Mouse (Mus musculus): ENCODE results near the gene Fbn1. TPM values are rescaled to one million over a fixed set of nuclear protein-coding genes. Genes with fewer than 3 reads are reported as not detected.

The Fbn1 gene
- polyA plus RNA-seq, 2 experiments = 0.73 to 1.3 TPM

- TF ChIP-seq CTCF (IDR thresholded peaks at IDR 0.05; ENCODE audit: low read depth) (no peak), EP300 (IDR thresholded peaks at IDR 0.05; ENCODE audit: low read depth) (no peak)
- Histone ChIP-seq H3K9ac (replicated peaks) (no peak overlapping the region), H3K27me3 (ENCODE audit: control insufficient read depth, insufficient read depth, low read length) (no peaks in the 10 kb centered on the region), H3K27ac (no peak overlapping the region), H3K4me1 (replicated peaks; ENCODE audit: control insufficient read depth in 2 of 2, insufficient read depth in 2 of 2, low read length in 1 of 2) (no peaks in the 10 kb centered on the region), H3K9me3 (ENCODE audit: control insufficient read depth, low read length) (no peaks in the 10 kb centered on the region), H3K4me2 (ENCODE audit: low read depth) (no peak overlapping the region), H3K4me3 (ENCODE audit: insufficient read depth in 1 of 2, low read depth in 2 of 2, low read length in 2 of 2) (no peak overlapping the region), H3K36me3 (replicated peaks; ENCODE audit: control insufficient read depth, insufficient read depth, low read depth) (no peaks in the 10 kb centered on the region)
- DNase-seq (ENCODE audit: low read depth in 3 of 3, low spot score in 3 of 3) (no peak), ATAC-seq (ENCODE audit: insufficient read depth) (no peak)
- 60% methylated on average over 2 of the region's 2 CpGs for WGBS (ENCODE audit: insufficient replicate concordance)
These were observed 13.5 kb downstream of the Fbn1 start for GRCm38 (mm10) chr2:125494291-125494690.

GRCm38 (mm10) chr2:125492050-125492900, 15.5 kb downstream of the Fbn1 start:
- 35% methylated on average over 15 of the region's 15 CpGs for WGBS (ENCODE audit: insufficient replicate concordance)
- no peak for DNase-seq (ENCODE audit: low read depth in 3 of 3, low spot score in 3 of 3)
- Histone ChIP-seq H3K4me2 (ENCODE audit: low read depth) (no peak overlapping the region), H3K36me3 (replicated peaks; ENCODE audit: control insufficient read depth, insufficient read depth, low read depth) (no peaks in the 10 kb centered on the region), H3K9me3 (ENCODE audit: control insufficient read depth, low read length) (no peaks in the 10 kb centered on the region), H3K27ac (no peak overlapping the region), H3K27me3 (ENCODE audit: control insufficient read depth, insufficient read depth, low read length) (no peaks in the 10 kb centered on the region), H3K4me3 (ENCODE audit: insufficient read depth in 1 of 2, low read depth in 2 of 2, low read length in 2 of 2) (no peak overlapping the region), H3K4me1 (replicated peaks; ENCODE audit: control insufficient read depth in 2 of 2, insufficient read depth in 2 of 2, low read length in 1 of 2) (no peaks in the 10 kb centered on the region), H3K9ac (replicated peaks) (no peak overlapping the region)
- ATAC-seq (ENCODE audit: insufficient read depth) = no peak
- TF ChIP-seq CTCF (IDR thresholded peaks at IDR 0.05; ENCODE audit: low read depth) (no peak), EP300 (IDR thresholded peaks at IDR 0.05; ENCODE audit: low read depth) (no peak)

GRCm38 (mm10) chr2:125489979-125490378, 17.8 kb downstream of the Fbn1 start:
- H3K4me3 ChIP-seq (ENCODE audit: insufficient read depth in 1 of 2, low read depth in 2 of 2, low read length in 2 of 2) = no peak overlapping the region
- DNase-seq (ENCODE audit: low read depth in 3 of 3, low spot score in 3 of 3) (no peak), ATAC-seq (ENCODE audit: insufficient read depth) (no peak)
- no peak for TF ChIP-seq EP300 (IDR thresholded peaks at IDR 0.05; ENCODE audit: low read depth)
- TF ChIP-seq CTCF (IDR thresholded peaks at IDR 0.05; ENCODE audit: low read depth) = no peak
- H3K4me1 ChIP-seq (replicated peaks; ENCODE audit: control insufficient read depth in 2 of 2, insufficient read depth in 2 of 2, low read length in 1 of 2) = no peaks in the 10 kb centered on the region
- H3K9ac ChIP-seq (replicated peaks) = no peak overlapping the region
- no peaks in the 10 kb centered on the region for H3K9me3 ChIP-seq (ENCODE audit: control insufficient read depth, low read length)
- WGBS (ENCODE audit: insufficient replicate concordance) = 83% methylated on average over 1 of the region's 1 CpGs
- H3K27ac ChIP-seq = no peak overlapping the region
- H3K4me2 ChIP-seq (ENCODE audit: low read depth) = no peak overlapping the region
- no peaks in the 10 kb centered on the region for H3K27me3 ChIP-seq (ENCODE audit: control insufficient read depth, insufficient read depth, low read length)
- H3K36me3 ChIP-seq (replicated peaks; ENCODE audit: control insufficient read depth, insufficient read depth, low read depth) = no peaks in the 10 kb centered on the region

GRCm38 (mm10) chr2:125484910-125485309, 22.9 kb downstream of the Fbn1 start:
- H3K36me3 ChIP-seq (replicated peaks; ENCODE audit: control insufficient read depth, insufficient read depth, low read depth) = no peaks in the 10 kb centered on the region
- H3K4me2 ChIP-seq (ENCODE audit: low read depth) = no peak overlapping the region
- H3K27ac ChIP-seq = no peak overlapping the region
- no peaks in the 10 kb centered on the region for H3K9me3 ChIP-seq (ENCODE audit: control insufficient read depth, low read length)
- TF ChIP-seq CTCF (IDR thresholded peaks at IDR 0.05; ENCODE audit: low read depth) = no peak
- no peak for TF ChIP-seq EP300 (IDR thresholded peaks at IDR 0.05; ENCODE audit: low read depth)
- WGBS (ENCODE audit: insufficient replicate concordance) = 65% methylated on average over 9 of the region's 9 CpGs
- DNase-seq (ENCODE audit: low read depth in 3 of 3, low spot score in 3 of 3) (no peak), ATAC-seq (ENCODE audit: insufficient read depth) (no peak)
- H3K27me3 ChIP-seq (ENCODE audit: control insufficient read depth, insufficient read depth, low read length) = no peaks in the 10 kb centered on the region
- no peak overlapping the region for H3K9ac ChIP-seq (replicated peaks)
- no peaks in the 10 kb centered on the region for H3K4me1 ChIP-seq (replicated peaks; ENCODE audit: control insufficient read depth in 2 of 2, insufficient read depth in 2 of 2, low read length in 1 of 2)
- H3K4me3 ChIP-seq (ENCODE audit: insufficient read depth in 1 of 2, low read depth in 2 of 2, low read length in 2 of 2) = no peak overlapping the region

GRCm38 (mm10) chr2:125484164-125484563, 23.6 kb downstream of the Fbn1 start:
- Histone ChIP-seq H3K4me1 (replicated peaks; ENCODE audit: control insufficient read depth in 2 of 2, insufficient read depth in 2 of 2, low read length in 1 of 2) (no peaks in the 10 kb centered on the region), H3K36me3 (replicated peaks; ENCODE audit: control insufficient read depth, insufficient read depth, low read depth) (no peaks in the 10 kb centered on the region), H3K4me3 (ENCODE audit: insufficient read depth in 1 of 2, low read depth in 2 of 2, low read length in 2 of 2) (no peak overlapping the region), H3K27me3 (ENCODE audit: control insufficient read depth, insufficient read depth, low read length) (no peaks in the 10 kb centered on the region), H3K4me2 (ENCODE audit: low read depth) (no peak overlapping the region), H3K9ac (replicated peaks) (no peak overlapping the region), H3K27ac (no peak overlapping the region), H3K9me3 (ENCODE audit: control insufficient read depth, low read length) (no peaks in the 10 kb centered on the region)
- ATAC-seq (ENCODE audit: insufficient read depth) (no peak), DNase-seq (ENCODE audit: low read depth in 3 of 3, low spot score in 3 of 3) (no peak)
- TF ChIP-seq CTCF (IDR thresholded peaks at IDR 0.05; ENCODE audit: low read depth) (no peak), EP300 (IDR thresholded peaks at IDR 0.05; ENCODE audit: low read depth) (no peak)

Measured in liver, embryonic 14.5 days (tissue).